Mouse (Mus musculus) cerebellum, adult 2 months (tissue): ENCODE data around the gene Farsa.

ENCODE experiments used
- CTCF ChIP-seq: fragments of 200-500 bp; IDR thresholded peaks from 2 replicates; pipeline ENCODE4 v1.5.1; 2011; ENCODE audit warnings: low read depth, mild to moderate bottlenecking, control low read depth, low read length, moderate library complexity, borderline replicate concordance; ENCODE audit not compliant: insufficient read depth
- POLR2A ChIP-seq: fragments of 200-500 bp; IDR thresholded peaks from 2 replicates; pipeline ENCODE4 v1.6.1; 2011; ENCODE audit warnings: low read length, control low read depth, borderline replicate concordance; ENCODE audit not compliant: insufficient read depth

GRCm38 (mm10) chr8:84813059-84813458, 43.7 kb upstream of the Farsa start:
- TF ChIP-seq POLR2A (no peak), CTCF (peak; percentile 84)
